Mouse (Mus musculus): ENCODE data around the gene Ifnlr1. TPM values are rescaled to one million over a fixed set of nuclear protein-coding genes. Genes with fewer than 3 reads are reported as not detected.
"Not testable (repeated sequence)": the region's sequence is repeated elsewhere in the genome, so short reads cannot be mapped to it uniquely, and the experiment has no call there.

Gene Ifnlr1
- polyA plus RNA-seq (2014; fragmentation: Nextera tagmentation; extraction: Ambion mirVana): 0.65 and 0.98 TPM in 2 replicates

DNA sequence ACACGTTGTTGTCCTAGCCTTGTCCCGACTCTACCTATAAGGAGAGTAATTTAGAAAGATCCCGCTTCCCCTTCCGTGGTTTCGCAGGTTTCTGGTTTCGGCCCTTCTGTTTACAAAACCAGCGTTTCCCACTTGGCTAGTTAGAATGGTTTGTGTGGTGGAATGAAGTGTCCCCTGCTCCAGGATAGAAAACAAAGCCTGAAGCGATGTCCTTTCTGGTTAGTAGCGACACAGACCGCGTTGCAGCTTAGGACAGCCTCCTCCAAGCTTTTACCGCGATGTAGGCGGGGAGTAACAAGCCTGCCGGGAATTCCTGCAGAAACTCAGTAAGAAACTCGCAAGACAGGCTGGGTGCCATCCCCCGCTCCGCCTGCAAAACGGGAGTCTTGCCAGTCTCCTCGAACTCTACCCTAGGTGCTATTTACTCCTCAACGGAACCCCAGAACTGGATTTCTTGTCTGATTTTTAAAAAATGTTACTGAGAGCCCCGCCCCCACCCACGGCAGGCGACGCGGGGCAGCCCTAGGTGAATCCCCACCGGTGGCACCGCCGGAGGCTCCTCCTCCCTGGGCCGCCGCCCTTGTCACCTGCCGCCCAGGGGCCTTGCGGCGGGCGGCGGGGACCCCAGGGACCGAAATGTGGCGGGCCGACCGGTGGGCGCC, at the start of gene Ifnlr1:
Gene Ifnlr1, plus strand, starts transcription at position 382 of the 662 bp plus-strand sequence.
- Histone ChIP-seq H3K4me2 (ENCODE audit: low read length) (peak within 1 kb of the TSS; percentile 96), H3K27ac (replicated peaks in 1 of 2; ENCODE audit: control insufficient read depth in 1 of 2, insufficient read depth in 1 of 2, low read depth in 2 of 2, low read length in 2 of 2) (no peak within 1 kb of the TSS), H3K36me3 (ENCODE audit: control insufficient read depth, insufficient read depth, low read length) (no peaks in the 10 kb centered on the region), H3K9ac (ENCODE audit: low read length) (peak within 1 kb of the TSS; percentile 75), H3K4me3 (ENCODE audit: control insufficient read depth in 1 of 2, insufficient read depth in 1 of 2, low read depth in 1 of 2, low read length in 2 of 2) (peak within 1 kb of the TSS; percentile 60 to 72), H3K4me1 (ENCODE audit: control insufficient read depth in 2 of 2, insufficient read depth in 2 of 2, low read length in 2 of 2) (peaks cover 0 to 6% of the 10 kb centered on the region in 2 experiments; a peak in 3 of 4 replicates), H3K9me3 (ENCODE audit: control insufficient read depth, low read length) (no peaks in the 10 kb centered on the region), H3K27me3 (ENCODE audit: control insufficient read depth, insufficient read depth, low read length) (peaks cover 33% of the 10 kb centered on the region)
- WGBS: under 1% methylated on average over 41 of the region's 41 CpGs
- 0 out of 2 replicates have a peak, but pooled peaks have one; percentile 52 for ATAC-seq (ENCODE audit: insufficient number of reproducible peaks, insufficient read depth, low FRiP score, low read depth)

DNA sequence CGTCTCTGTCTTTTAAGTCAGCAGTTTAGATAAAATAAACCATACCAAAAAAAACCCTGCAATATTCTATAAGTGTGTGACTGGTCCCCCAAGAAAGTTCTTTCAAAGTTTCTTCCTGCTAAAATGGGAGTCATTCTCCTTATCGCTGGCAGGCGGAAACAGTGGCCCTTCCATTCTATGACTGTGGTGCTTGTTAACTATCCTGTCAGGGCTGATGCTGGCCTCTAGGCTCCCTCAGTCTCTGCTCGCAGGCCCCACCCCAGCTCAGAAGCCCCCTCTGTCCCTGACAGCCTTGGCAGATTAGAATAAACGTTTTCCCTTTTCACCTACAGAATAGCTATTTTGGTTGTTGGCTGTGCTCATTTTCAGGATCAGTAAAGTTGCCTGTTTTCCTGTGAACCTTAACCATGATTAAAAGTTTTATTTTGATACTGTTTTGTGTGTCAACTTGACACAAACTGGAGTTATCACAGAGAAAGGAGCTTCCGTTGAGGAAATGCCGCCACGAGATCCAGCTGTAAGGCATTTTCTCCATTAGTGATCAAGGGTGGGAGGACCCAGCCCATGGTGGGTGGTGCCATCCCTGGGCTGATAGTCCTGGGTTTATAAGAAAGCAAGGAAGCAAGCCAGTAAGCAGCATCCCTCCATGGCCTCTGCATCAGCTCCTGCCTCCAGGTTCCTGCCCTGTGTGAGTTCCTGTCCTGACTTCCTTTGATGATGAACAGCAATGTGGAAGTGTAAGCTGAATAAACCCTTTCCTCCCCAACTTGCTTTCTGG, 44.6 kb upstream of the Ifnlr1 start:
- not testable (repeated sequence) for H3K27ac ChIP-seq (replicated peaks in 1 of 2; ENCODE audit: control insufficient read depth in 1 of 2, insufficient read depth in 1 of 2, low read depth in 2 of 2, low read length in 2 of 2); ATAC-seq (ENCODE audit: insufficient number of reproducible peaks, insufficient read depth, low FRiP score, low read depth); H3K9me3 ChIP-seq (ENCODE audit: control insufficient read depth, low read length); H3K36me3 ChIP-seq (ENCODE audit: control insufficient read depth, insufficient read depth, low read length); H3K4me3 ChIP-seq (ENCODE audit: control insufficient read depth in 1 of 2, insufficient read depth in 1 of 2, low read depth in 1 of 2, low read length in 2 of 2); H3K27me3 ChIP-seq (ENCODE audit: control insufficient read depth, insufficient read depth, low read length); H3K9ac ChIP-seq (ENCODE audit: low read length); H3K4me2 ChIP-seq (ENCODE audit: low read length)
- peaks cover 16 to 17% of the 10 kb centered on the region in 2 experiments for H3K4me1 ChIP-seq (ENCODE audit: control insufficient read depth in 2 of 2, insufficient read depth in 2 of 2, low read length in 2 of 2)
- 68% methylated on average over 8 of the region's 8 CpGs for WGBS

DNA sequence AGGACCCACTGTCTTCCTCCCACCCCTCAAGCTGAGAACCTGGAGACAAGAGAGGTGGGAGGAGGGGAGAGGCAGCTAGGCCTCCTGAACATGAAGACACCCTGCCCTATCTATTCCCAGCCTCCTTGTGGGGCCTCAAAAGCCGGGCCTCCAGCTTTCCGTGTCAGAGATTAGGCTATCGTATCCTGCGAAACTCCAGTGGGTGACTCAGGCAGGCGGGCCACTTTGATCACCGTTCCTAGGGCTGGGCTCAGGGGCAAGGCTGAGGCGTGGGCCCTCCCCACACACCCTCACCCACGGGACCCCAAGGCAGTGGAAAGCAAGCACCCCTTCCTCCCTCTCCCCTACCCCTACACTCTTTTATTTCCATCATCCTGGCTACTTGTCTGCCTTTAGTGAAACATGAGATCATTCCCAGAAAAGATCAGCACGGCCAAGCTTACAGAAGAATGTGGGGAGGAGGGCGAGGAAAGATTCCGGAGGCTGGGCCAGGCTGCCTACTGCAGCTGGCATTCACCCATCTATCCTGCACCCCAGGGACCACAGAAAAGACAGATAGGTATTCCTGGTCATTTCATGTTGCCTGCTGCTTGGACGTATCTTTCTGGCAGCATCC, 41.0 kb upstream of the Ifnlr1 start:
- Histone ChIP-seq H3K4me2 (ENCODE audit: low read length) (peak overlapping the region; percentile 40), H3K4me3 (ENCODE audit: control insufficient read depth in 1 of 2, insufficient read depth in 1 of 2, low read depth in 1 of 2, low read length in 2 of 2) (0 out of 4 replicates have a peak overlapping the region, but pooled peaks of 1 of the 2 experiments have one; percentile 4), H3K27ac (replicated peaks in 1 of 2; ENCODE audit: control insufficient read depth in 1 of 2, insufficient read depth in 1 of 2, low read depth in 2 of 2, low read length in 2 of 2) (peak overlapping the region; percentile 36 to 55; a peak in 3 of 4 replicates), H3K27me3 (ENCODE audit: control insufficient read depth, insufficient read depth, low read length) (no peaks in the 10 kb centered on the region), H3K9me3 (ENCODE audit: control insufficient read depth, low read length) (no peaks in the 10 kb centered on the region), H3K36me3 (ENCODE audit: control insufficient read depth, insufficient read depth, low read length) (no peaks in the 10 kb centered on the region), H3K4me1 (ENCODE audit: control insufficient read depth in 2 of 2, insufficient read depth in 2 of 2, low read length in 2 of 2) (peaks cover 16 to 17% of the 10 kb centered on the region in 2 experiments), H3K9ac (ENCODE audit: low read length) (no peak overlapping the region; the same call in 1 of the 2 replicates)
- 6% methylated on average over 12 of the region's 12 CpGs for WGBS
- no peak for ATAC-seq (ENCODE audit: insufficient number of reproducible peaks, insufficient read depth, low FRiP score, low read depth)

DNA sequence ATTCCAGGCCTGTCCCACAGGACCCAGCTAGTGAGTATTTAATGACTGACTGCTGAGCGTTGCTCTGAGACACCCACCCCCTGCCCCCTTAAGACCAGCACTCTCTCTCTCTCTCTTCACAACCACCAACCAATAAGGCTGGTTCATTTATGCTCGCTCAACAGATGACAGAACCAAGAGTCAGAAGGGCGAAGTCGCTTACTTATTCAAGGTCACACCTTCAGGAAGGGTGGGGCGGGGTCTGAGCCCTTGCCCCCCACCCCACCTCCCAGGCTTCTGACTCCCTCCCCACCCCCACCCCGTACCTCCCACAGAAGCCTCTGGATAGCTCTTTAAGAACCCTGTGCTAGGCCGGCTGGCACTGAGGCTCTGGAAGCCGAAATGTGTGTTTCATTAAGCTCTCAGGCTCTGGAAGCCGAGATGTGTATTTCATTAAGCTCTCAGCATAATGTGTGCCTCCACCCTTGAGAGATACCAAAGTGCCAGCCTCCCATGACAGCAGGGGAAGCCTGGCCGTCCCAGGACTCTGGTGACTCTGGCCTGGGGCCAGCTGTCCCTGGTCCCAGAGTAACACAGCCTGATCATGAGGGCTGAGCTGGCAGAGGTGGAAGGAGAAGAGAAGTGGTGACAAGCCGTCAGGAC, 33.0 kb upstream of the Ifnlr1 start:
- no peaks in the 10 kb centered on the region for H3K36me3 ChIP-seq (ENCODE audit: control insufficient read depth, insufficient read depth, low read length)
- peak overlapping the region; percentile 52 for H3K4me2 ChIP-seq (ENCODE audit: low read length)
- no peak overlapping the region for H3K4me3 ChIP-seq (ENCODE audit: control insufficient read depth in 1 of 2, insufficient read depth in 1 of 2, low read depth in 1 of 2, low read length in 2 of 2)
- peak overlapping the region; percentile 76 to 92 for H3K27ac ChIP-seq (replicated peaks in 1 of 2; ENCODE audit: control insufficient read depth in 1 of 2, insufficient read depth in 1 of 2, low read depth in 2 of 2, low read length in 2 of 2)
- H3K9me3 ChIP-seq (ENCODE audit: control insufficient read depth, low read length): no peaks in the 10 kb centered on the region
- H3K27me3 ChIP-seq (ENCODE audit: control insufficient read depth, insufficient read depth, low read length): no peaks in the 10 kb centered on the region
- 15% methylated on average over 11 of the region's 11 CpGs for WGBS
- peaks cover 49 to 58% of the 10 kb centered on the region in 2 experiments for H3K4me1 ChIP-seq (ENCODE audit: control insufficient read depth in 2 of 2, insufficient read depth in 2 of 2, low read length in 2 of 2)
- H3K9ac ChIP-seq (ENCODE audit: low read length): peak overlapping the region; percentile 62
- peak; percentile 83 for ATAC-seq (ENCODE audit: insufficient number of reproducible peaks, insufficient read depth, low FRiP score, low read depth)

DNA sequence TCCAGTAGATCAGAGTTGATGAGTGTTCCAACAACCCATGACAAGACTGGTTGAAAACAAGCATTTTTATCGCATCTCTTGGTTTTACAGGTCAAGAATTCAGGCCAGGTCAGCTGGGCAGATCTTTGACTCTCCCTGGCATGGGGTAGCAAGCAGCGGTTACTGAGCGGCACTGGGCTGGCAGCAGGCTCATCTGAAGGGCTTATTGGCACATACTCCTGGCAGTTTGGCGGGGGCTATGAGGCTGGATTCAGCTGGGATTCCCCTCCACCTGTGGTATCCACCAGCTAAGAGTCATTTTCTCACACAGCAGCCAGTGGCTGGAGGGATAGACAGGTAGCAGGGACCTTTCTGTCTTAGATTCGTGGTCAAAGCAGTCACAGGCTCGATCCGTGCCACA, 32.1 kb upstream of the Ifnlr1 start:
- peak overlapping the region; percentile 76 to 92 for H3K27ac ChIP-seq (replicated peaks in 1 of 2; ENCODE audit: control insufficient read depth in 1 of 2, insufficient read depth in 1 of 2, low read depth in 2 of 2, low read length in 2 of 2)
- peaks cover 58 to 67% of the 10 kb centered on the region in 2 experiments for H3K4me1 ChIP-seq (ENCODE audit: control insufficient read depth in 2 of 2, insufficient read depth in 2 of 2, low read length in 2 of 2)
- H3K36me3 ChIP-seq (ENCODE audit: control insufficient read depth, insufficient read depth, low read length): no peaks in the 10 kb centered on the region
- H3K9ac ChIP-seq (ENCODE audit: low read length): 0 out of 2 replicates have a peak overlapping the region, but pooled peaks have one; percentile 18
- ATAC-seq (ENCODE audit: insufficient number of reproducible peaks, insufficient read depth, low FRiP score, low read depth): no peak
- no peaks in the 10 kb centered on the region for H3K9me3 ChIP-seq (ENCODE audit: control insufficient read depth, low read length)
- H3K4me2 ChIP-seq (ENCODE audit: low read length): peak overlapping the region; percentile 3; the same call in 1 of the 2 replicates
- H3K27me3 ChIP-seq (ENCODE audit: control insufficient read depth, insufficient read depth, low read length): no peaks in the 10 kb centered on the region
- WGBS: 93% methylated on average over 7 of the region's 7 CpGs
- H3K4me3 ChIP-seq (ENCODE audit: control insufficient read depth in 1 of 2, insufficient read depth in 1 of 2, low read depth in 1 of 2, low read length in 2 of 2): no peak overlapping the region

DNA sequence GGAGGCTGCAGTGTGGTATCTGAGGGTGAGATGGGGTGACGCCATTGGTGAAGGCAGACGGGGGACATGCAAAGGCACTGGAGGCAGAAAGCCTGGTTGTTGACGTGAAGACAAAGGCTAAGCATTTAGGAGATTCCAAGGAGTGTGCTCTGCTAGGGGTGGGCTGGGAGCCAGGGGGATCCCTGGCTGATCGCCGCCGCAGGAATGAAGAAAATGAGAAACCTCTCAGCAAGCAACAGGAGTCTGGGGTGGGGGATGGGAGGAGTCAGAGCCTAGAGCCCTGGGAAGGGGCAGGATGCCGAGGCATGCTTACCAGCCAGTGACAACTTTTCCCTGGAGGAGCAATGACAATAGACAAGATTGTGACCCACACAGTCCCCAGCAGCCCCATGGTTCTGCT, 30.6 kb upstream of the Ifnlr1 start:
- Histone ChIP-seq H3K9me3 (ENCODE audit: control insufficient read depth, low read length) (no peaks in the 10 kb centered on the region), H3K27ac (replicated peaks in 1 of 2; ENCODE audit: control insufficient read depth in 1 of 2, insufficient read depth in 1 of 2, low read depth in 2 of 2, low read length in 2 of 2) (peak overlapping the region; percentile 15 to 92), H3K4me1 (ENCODE audit: control insufficient read depth in 2 of 2, insufficient read depth in 2 of 2, low read length in 2 of 2) (peaks cover 64 to 76% of the 10 kb centered on the region in 2 experiments), H3K27me3 (ENCODE audit: control insufficient read depth, insufficient read depth, low read length) (no peaks in the 10 kb centered on the region), H3K36me3 (ENCODE audit: control insufficient read depth, insufficient read depth, low read length) (no peaks in the 10 kb centered on the region), H3K4me3 (ENCODE audit: control insufficient read depth in 1 of 2, insufficient read depth in 1 of 2, low read depth in 1 of 2, low read length in 2 of 2) (no peak overlapping the region), H3K4me2 (ENCODE audit: low read length) (0 out of 2 replicates have a peak overlapping the region, but pooled peaks have one; percentile 7), H3K9ac (ENCODE audit: low read length) (no peak overlapping the region)
- 23% methylated on average over 7 of the region's 7 CpGs for whole genome bisulfite sequencing
- no peak for ATAC-seq (ENCODE audit: insufficient number of reproducible peaks, insufficient read depth, low FRiP score, low read depth)

DNA sequence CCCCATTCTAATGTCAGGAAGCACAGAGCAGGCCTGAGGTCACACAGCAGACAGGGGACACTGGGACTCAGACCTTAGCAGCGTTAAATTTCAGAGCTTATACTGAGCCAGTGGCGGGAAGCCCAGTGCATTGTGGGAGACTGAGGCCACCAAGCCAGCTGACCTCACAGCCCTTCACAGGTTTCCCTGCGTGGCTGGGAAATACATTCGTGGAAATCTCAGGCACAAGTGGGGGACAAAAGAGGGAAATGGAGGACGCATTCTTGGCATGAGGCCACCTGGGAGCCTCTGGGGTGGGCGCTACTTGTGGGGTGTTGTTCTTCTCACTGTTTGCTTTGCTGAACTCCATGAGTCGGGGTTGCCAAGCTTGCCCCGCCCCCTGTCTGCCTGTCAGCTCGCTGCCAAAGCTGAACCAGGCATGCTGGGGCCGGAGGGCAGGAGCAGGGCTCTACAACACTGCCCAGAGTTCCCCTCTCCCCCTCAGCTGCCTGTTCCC, 29.9 kb upstream of the Ifnlr1 start:
- no peak overlapping the region for H3K4me3 ChIP-seq (ENCODE audit: control insufficient read depth in 1 of 2, insufficient read depth in 1 of 2, low read depth in 1 of 2, low read length in 2 of 2)
- peak overlapping the region; percentile 13; the same call in 1 of the 2 replicates for H3K9ac ChIP-seq (ENCODE audit: low read length)
- no peak for ATAC-seq (ENCODE audit: insufficient number of reproducible peaks, insufficient read depth, low FRiP score, low read depth)

More for the DNA sequence above, 29.9 kb upstream of the Ifnlr1 start:
- Histone ChIP-seq H3K4me2 (ENCODE audit: low read length) (peak overlapping the region; percentile 14; the same call in 1 of the 2 replicates), H3K27ac (replicated peaks in 1 of 2; ENCODE audit: control insufficient read depth in 1 of 2, insufficient read depth in 1 of 2, low read depth in 2 of 2, low read length in 2 of 2) (peak overlapping the region; percentile 65 to 92), H3K36me3 (ENCODE audit: control insufficient read depth, insufficient read depth, low read length) (no peaks in the 10 kb centered on the region), H3K27me3 (ENCODE audit: control insufficient read depth, insufficient read depth, low read length) (no peaks in the 10 kb centered on the region), H3K4me1 (ENCODE audit: control insufficient read depth in 2 of 2, insufficient read depth in 2 of 2, low read length in 2 of 2) (peaks cover 68 to 82% of the 10 kb centered on the region in 2 experiments), H3K9me3 (ENCODE audit: control insufficient read depth, low read length) (no peaks in the 10 kb centered on the region)
- WGBS: 13% methylated on average over 10 of the region's 10 CpGs

All from heart, embryonic 14.5 days (tissue).